Mouse (Mus musculus) megakaryocyte, adult 5-6 weeks (primary cell): ENCODE data around the gene Man2b2. TPM values are rescaled to one million over a fixed set of nuclear protein-coding genes. Genes with fewer than 3 reads are reported as not detected.

Experiments used
- ATAC-seq: 2 replicates; pipeline ENCODE4 v1.8.0; 2016; ENCODE audit warnings: mild to moderate bottlenecking, inconsistent platforms; ENCODE audit not compliant: poor library complexity, severe bottlenecking
- total RNA-seq, 2 experiments: library from RNA; stranded (forward) in 1 of 2; stranded (reverse) in 1 of 2; fragments of 153-499, 151-499 nt in 1 of 2; fragments of 221-1000, 200-1000 nt in 1 of 2; gene quantifications; 2 replicates each; pipeline versions ENCODE4 v1.2.3 to v1.2.4; 2015 to 2017

Gene Man2b2
- total RNA-seq, 2 experiments from 2014 or later: 23.9 to 29.5 TPM

- ATAC-seq: no peak
Measured at GRCm38 (mm10) chr5:36775317-36775716, 55.1 kb downstream of the Man2b2 start.

- ATAC-seq: no peak
Measured at GRCm38 (mm10) chr5:36772586-36772985, 57.9 kb downstream of the Man2b2 start.

GRCm38 (mm10) chr5:36769603-36770002 lies 60.9 kb downstream of the Man2b2 start:
- ATAC-seq: no peak

- ATAC-seq: peak; percentile 96
Measured at GRCm38 (mm10) chr5:36766958-36767703, 63.3 kb downstream of the Man2b2 start.

- no peak for ATAC-seq
Measured at GRCm38 (mm10) chr5:36759848-36760247, 70.6 kb downstream of the Man2b2 start.

- ATAC-seq: peak; percentile 77
Measured at GRCm38 (mm10) chr5:36757033-36757432, 73.4 kb downstream of the Man2b2 start.

Other genes starting within 250 kb of the Man2b2 start
- 22.3 and 25.5 TPM in 2 replicates for gene Tbc1d14, start 237.4 kb downstream of the Man2b2 start, total RNA-seq (2015)
- 11.2 and 16.2 TPM in 2 replicates for gene Tbc1d14, start 237.4 kb downstream of the Man2b2 start, total RNA-seq (2017)
- 20.0 and 27.1 TPM in 2 replicates for gene D5Ertd579e, start 134.6 kb downstream of the Man2b2 start, total RNA-seq (2015)
- gene D5Ertd579e, start 134.6 kb downstream of the Man2b2 start, total RNA-seq (2017): 35.9 and 36.0 TPM in 2 replicates
- 11.4 and 14.9 TPM in 2 replicates for gene Bloc1s4, start 82.0 kb downstream of the Man2b2 start, total RNA-seq (2015)
- 12.2 and 13.2 TPM in 2 replicates for gene Bloc1s4, start 82.0 kb downstream of the Man2b2 start, total RNA-seq (2017)
- gene Mrfap1, start 33.9 kb downstream of the Man2b2 start, total RNA-seq (2015): 194 and 201 TPM in 2 replicates
- 227 and 275 TPM in 2 replicates for gene Mrfap1, start 33.9 kb downstream of the Man2b2 start, total RNA-seq (2017)
- not detected in 2 replicates for gene Ppp2r2c, start 37.9 kb upstream of the Man2b2 start, total RNA-seq (2015)
- gene Ppp2r2c, start 37.9 kb upstream of the Man2b2 start, total RNA-seq (2017): not detected in 2 replicates
- gene Wfs1, start 158.6 kb upstream of the Man2b2 start, total RNA-seq (2015): 5.3 and 5.4 TPM in 2 replicates
- gene Wfs1, start 158.6 kb upstream of the Man2b2 start, total RNA-seq (2017): 6.0 and 7.5 TPM in 2 replicates